Mouse (Mus musculus) myocyte (in vitro differentiated cells): ENCODE results near the gene Usp22. TPM values are rescaled to one million over a fixed set of nuclear protein-coding genes. Genes with fewer than 3 reads are reported as not detected.

ENCODE experiments used
- H3K27me3 ChIP-seq: one replicate; pipeline ENCODE4 v1.6.1; 2011; ENCODE audit not compliant: control insufficient read depth, insufficient read depth, insufficient read length
- H3K36me3 ChIP-seq: one replicate; pipeline ENCODE4 v1.6.1; 2011; ENCODE audit not compliant: control insufficient read depth, insufficient read depth
- H3K4me2 ChIP-seq: one replicate; pipeline ENCODE4 v1.6.1; 2011; ENCODE audit warnings: low read depth, control low read depth
- H3K4me3 ChIP-seq: one replicate; pipeline ENCODE4 v1.5.1; 2011; ENCODE audit warnings: mild to moderate bottlenecking, control low read depth, moderate library complexity
- H3K79me2 ChIP-seq: one replicate; pipeline ENCODE4 v1.6.1; 2011; ENCODE audit not compliant: control insufficient read depth, insufficient read depth
- H3ac ChIP-seq: one replicate; pipeline ENCODE4 v1.6.1; 2011; ENCODE audit not compliant: control insufficient read depth, insufficient read length
- CEBPB ChIP-seq: IDR thresholded peaks from 2 replicates; pipeline ENCODE4 v1.6.1; 2011; ENCODE audit warnings: mild to moderate bottlenecking, moderate library complexity; ENCODE audit not compliant: poor library complexity, insufficient read depth, severe bottlenecking
- E2F4 ChIP-seq: IDR thresholded peaks from one replicate; pipeline ENCODE4 v1.6.1; 2011; ENCODE audit warnings: mild to moderate bottlenecking, control low read depth, moderate library complexity; ENCODE audit not compliant: insufficient read depth
- MAX ChIP-seq: IDR thresholded peaks from one replicate; pipeline ENCODE4 v1.6.1; 2011; ENCODE audit warnings: low read depth, mild to moderate bottlenecking, control low read depth
- MYOD1 ChIP-seq, 3 experiments: IDR thresholded peaks; one replicate each; pipeline ENCODE4 v1.6.1; 2011; ENCODE audit warnings: control low read depth in 2 of 3, low read depth in 2 of 3, mild to moderate bottlenecking in 2 of 3, moderate library complexity in 1 of 3; ENCODE audit not compliant: insufficient read length in 2 of 3, control insufficient read depth in 1 of 3
- MYOG ChIP-seq, 3 experiments: IDR thresholded peaks; one replicate each; pipeline ENCODE4 v1.6.1; 2011; ENCODE audit warnings: control low read depth in 2 of 3, low read depth in 2 of 3, mild to moderate bottlenecking in 2 of 3; ENCODE audit not compliant: insufficient read length in 2 of 3, control insufficient read depth in 1 of 3, insufficient read depth in 1 of 3
- POLR2A ChIP-seq: IDR thresholded peaks from one replicate; pipeline ENCODE4 v1.6.1; 2011; ENCODE audit warnings: low read depth, mild to moderate bottlenecking, control low read depth, moderate library complexity; ENCODE audit not compliant: insufficient read length
- POLR2AphosphoS2 ChIP-seq: IDR thresholded peaks from one replicate; pipeline ENCODE4 v1.6.1; 2011; ENCODE audit warnings: low read depth, control low read depth; ENCODE audit not compliant: insufficient read length
- REST ChIP-seq: IDR thresholded peaks from one replicate; pipeline ENCODE4 v1.6.1; 2011; ENCODE audit warnings: mild to moderate bottlenecking, control low read depth, moderate library complexity; ENCODE audit not compliant: insufficient read depth, insufficient read length
- SRF ChIP-seq: IDR thresholded peaks from one replicate; pipeline ENCODE4 v1.6.1; 2011; ENCODE audit warnings: low read depth; ENCODE audit not compliant: control insufficient read depth, insufficient read length
- TCF12 ChIP-seq: IDR thresholded peaks from one replicate; pipeline ENCODE4 v1.6.1; 2011; ENCODE audit warnings: mild to moderate bottlenecking, control low read depth; ENCODE audit not compliant: poor library complexity, insufficient read depth, severe bottlenecking
- TCF3 ChIP-seq: IDR thresholded peaks from one replicate; pipeline ENCODE4 v1.6.1; 2011; ENCODE audit warnings: low read depth, control low read depth; ENCODE audit not compliant: insufficient read length
- USF1 ChIP-seq: IDR thresholded peaks from one replicate; pipeline ENCODE4 v1.6.1; 2011; ENCODE audit warnings: low read depth, mild to moderate bottlenecking, control low read depth, moderate library complexity
- polyA plus RNA-seq: library from polyadenylated mRNA; unstranded; fragments of >200 nt; fragmentation: generic; extraction: Trizol; gene quantifications from one replicate; pipeline ENCODE4 v1.2.1, GENCODE M21; 2012; ENCODE audit warnings: missing spikeins

Gene Usp22
- polyA plus RNA-seq: 58.8 TPM

- H3K36me3 ChIP-seq: no peaks in the 10 kb centered on the region
- H3K4me2 ChIP-seq: peak within 1 kb of the TSS; percentile 76
- no peaks in the 10 kb centered on the region for H3K27me3 ChIP-seq
- H3ac ChIP-seq: peak within 1 kb of the TSS; percentile 90
- TF ChIP-seq POLR2AphosphoS2 (peak; percentile 97), POLR2A (peak; percentile 99), MYOG (IDR thresholded peaks at IDR 0.05; ENCODE audit: control insufficient read depth in 1 of 3, insufficient read depth in 1 of 3, insufficient read length in 2 of 3, low read depth in 2 of 3) (peak in 1 of 3 experiments; percentile 42), MAX (no peak), CEBPB (no peak), TCF12 (no peak), MYOD1 (IDR thresholded peaks at IDR 0.05; ENCODE audit: control insufficient read depth in 1 of 3, insufficient read length in 2 of 3, low read depth in 2 of 3) (peak in 1 of 3 experiments; percentile 20), REST (no peak), SRF (no peak), USF1 (no peak)
- peak within 1 kb of the TSS; percentile 94 for H3K4me3 ChIP-seq
- H3K79me2 ChIP-seq: peaks cover 47% of the 10 kb centered on the region
These were observed at the start of gene Usp22 for GRCm38 (mm10) chr11:61174821-61175658. Gene Usp22 (minus strand): TSS chr11:61175055.

- Histone ChIP-seq H3ac (no peak overlapping the region), H3K79me2 (no peaks in the 10 kb centered on the region), H3K27me3 (no peaks in the 10 kb centered on the region), H3K4me3 (no peak overlapping the region), H3K4me2 (no peak overlapping the region), H3K36me3 (no peaks in the 10 kb centered on the region)
- no peak for TF ChIP-seq E2F4
- TF ChIP-seq POLR2AphosphoS2: no peak
- TF ChIP-seq MYOG (IDR thresholded peaks at IDR 0.05; ENCODE audit: control insufficient read depth in 1 of 3, insufficient read depth in 1 of 3, insufficient read length in 2 of 3, low read depth in 2 of 3): no peak
- TF ChIP-seq TCF3: no peak
- no peak for TF ChIP-seq MAX
- no peak for TF ChIP-seq USF1
- TF ChIP-seq POLR2A: no peak
- no peak for TF ChIP-seq SRF
- no peak for TF ChIP-seq CEBPB
- TF ChIP-seq TCF12: no peak
These were observed 49.4 kb upstream of the Usp22 start for GRCm38 (mm10) chr11:61224234-61224744.

DNA sequence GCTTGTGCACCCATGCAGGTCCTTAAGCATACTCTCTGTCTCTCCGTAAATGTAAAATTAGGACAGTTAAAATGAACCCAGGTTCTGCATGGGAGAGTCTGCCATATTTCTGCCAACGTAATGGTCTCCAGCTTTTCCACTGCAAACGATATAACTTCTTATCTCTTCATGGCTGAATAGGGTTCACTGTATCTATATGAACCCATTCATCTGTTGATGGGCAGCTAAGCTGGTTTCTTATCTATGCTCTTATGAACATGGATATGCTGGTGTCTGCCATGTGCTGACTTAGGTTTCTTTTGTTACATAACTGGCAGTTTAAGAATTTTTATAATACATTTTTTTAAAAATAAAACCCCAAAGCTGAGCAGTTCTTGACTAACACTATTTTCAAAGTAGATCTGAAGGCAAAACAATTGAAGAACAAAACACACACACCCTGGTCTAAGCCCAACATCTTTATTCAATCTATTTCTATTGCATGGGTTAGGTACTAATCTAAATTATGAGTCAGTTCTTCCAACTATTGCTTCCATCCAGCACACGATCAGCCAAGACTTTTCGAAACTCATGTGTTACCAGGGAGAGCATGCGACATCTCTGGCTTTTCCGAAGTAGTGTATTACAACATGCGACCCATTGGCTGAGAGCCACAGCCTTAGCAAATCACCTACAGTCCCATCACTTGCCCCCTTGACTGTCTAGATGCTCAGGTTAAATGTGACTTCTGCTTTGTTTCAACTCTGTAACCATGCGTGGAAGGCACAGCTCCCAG is 48.3 kb upstream of the Usp22 start:
- no peak for TF ChIP-seq CEBPB
- TF ChIP-seq REST: no peak
- TF ChIP-seq E2F4: no peak
- no peak for TF ChIP-seq TCF3
- no peak for TF ChIP-seq MAX
- no peaks in the 10 kb centered on the region for H3K79me2 ChIP-seq
- H3K4me2 ChIP-seq: no peak overlapping the region
- no peak overlapping the region for H3K4me3 ChIP-seq
- H3K27me3 ChIP-seq: no peaks in the 10 kb centered on the region
- no peaks in the 10 kb centered on the region for H3K36me3 ChIP-seq
- H3ac ChIP-seq: no peak overlapping the region

DNA sequence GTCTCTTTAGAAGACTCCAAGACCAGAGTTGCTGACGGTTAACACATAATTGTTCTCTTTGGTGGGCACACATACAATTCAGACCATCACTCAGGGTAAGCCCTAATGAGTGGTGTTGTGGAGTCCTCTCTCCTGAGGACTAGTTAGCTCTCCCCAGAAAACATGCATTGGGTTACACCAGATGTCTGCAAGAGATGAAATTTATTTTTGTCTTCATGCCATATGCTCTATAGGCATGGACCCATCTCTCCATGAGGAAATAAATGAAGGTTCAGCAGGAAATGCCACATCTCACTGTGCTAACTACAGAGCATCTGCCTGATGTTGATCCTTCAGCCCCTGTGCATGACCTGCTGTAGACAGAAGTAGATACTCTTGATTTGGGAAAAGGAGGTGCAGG is 47.2 kb upstream of the Usp22 start:
- H3K4me2 ChIP-seq: no peak overlapping the region

More for the DNA sequence above, 47.2 kb upstream of the Usp22 start:
- TF ChIP-seq MYOG (IDR thresholded peaks at IDR 0.05; ENCODE audit: control insufficient read depth in 1 of 3, insufficient read depth in 1 of 3, insufficient read length in 2 of 3, low read depth in 2 of 3) (no peak), MYOD1 (IDR thresholded peaks at IDR 0.05; ENCODE audit: control insufficient read depth in 1 of 3, insufficient read length in 2 of 3, low read depth in 2 of 3) (no peak), SRF (no peak), USF1 (no peak), CEBPB (no peak), POLR2A (no peak), E2F4 (no peak), POLR2AphosphoS2 (no peak), REST (no peak), MAX (no peak), TCF3 (no peak), TCF12 (no peak)
- Histone ChIP-seq H3ac (no peak overlapping the region), H3K79me2 (no peaks in the 10 kb centered on the region), H3K27me3 (no peaks in the 10 kb centered on the region), H3K36me3 (no peaks in the 10 kb centered on the region), H3K4me3 (no peak overlapping the region)
